Mouse (Mus musculus) kidney, postnatal 0 days (tissue): Measurements from ENCODE around the gene Dennd6b. TPM values are rescaled to one million over a fixed set of nuclear protein-coding genes. Genes with fewer than 3 reads are reported as not detected.

Experiments
- ATAC-seq: fragments of 200-750 bp; cut with Nextera tagmentation; replicated peaks from 2 replicates; pipeline ENCODE4 v1.8.0; 2017; ENCODE audit warnings: low read depth, moderate number of reproducible peaks, moderate TSS enrichment, moderate library complexity; ENCODE audit not compliant: low FRiP score
- DNase-seq: peaks from one replicate; pipeline ENCODE4 v3.0.0-alpha.2; 2016; ENCODE audit warnings: low spot score
- H3K27ac ChIP-seq: fragments of 300-500 bp; sonication (generic); 2 replicates; pipeline ENCODE4 v1.5.1; 2014; ENCODE audit warnings: mild to moderate bottlenecking
- H3K27me3 ChIP-seq: fragments of 300-500 bp; sonication (generic); 2 replicates; pipeline ENCODE4 v1.6.1; 2014; ENCODE audit warnings: low read length, mixed read lengths; ENCODE audit not compliant: insufficient read depth
- H3K36me3 ChIP-seq: fragments of 300-500 bp; sonication (generic); 2 replicates; pipeline ENCODE4 v1.6.1; 2014; ENCODE audit warnings: low read length, mixed read lengths; ENCODE audit not compliant: insufficient read depth
- H3K4me1 ChIP-seq: fragments of 300-500 bp; sonication (generic); replicated peaks from 2 replicates; pipeline ENCODE4 v1.6.1; 2014; ENCODE audit warnings: antibody characterized with exemption, low read length, mixed read lengths; ENCODE audit not compliant: insufficient read depth
- H3K4me2 ChIP-seq: fragments of 300-500 bp; sonication (generic); 2 replicates; pipeline ENCODE4 v1.6.1; 2014; ENCODE audit warnings: mild to moderate bottlenecking, low read length, moderate library complexity, mixed read lengths
- H3K4me3 ChIP-seq: fragments of 300-500 bp; sonication (generic); replicated peaks from 2 replicates; pipeline ENCODE4 v1.5.1; 2014; ENCODE audit warnings: low read depth, low read length
- H3K9ac ChIP-seq: fragments of 300-500 bp; sonication (generic); 2 replicates; pipeline ENCODE4 v1.6.1; 2014; ENCODE audit warnings: low read depth, low read length
- H3K9me3 ChIP-seq: fragments of 300-500 bp; sonication (generic); replicated peaks from 2 replicates; pipeline ENCODE4 v1.6.1; 2016; ENCODE audit warnings: low read length, inconsistent platforms, mixed read lengths
- CTCF ChIP-seq: IDR thresholded peaks from 2 replicates; pipeline ENCODE4 v1.5.1; 2016; ENCODE audit warnings: antibody characterized with exemption, low read depth, mild to moderate bottlenecking, moderate library complexity
- WGBS: fragments of 180-500 bp; shearing (Covaris S2); extraction: QIAGEN DNeasy Blood & Tissue Kit; methylation state at CpG from one replicate; pipeline ENCODE4 v1.1.7; 2014; 5-methylcytosine and 5-hydroxymethylcytosine counted together
- polyA plus RNA-seq: library from polyadenylated mRNA; unstranded; fragments of >200 nt; fragmentation: Nextera tagmentation; extraction: Ambion mirVana; gene quantifications from 2 replicates; pipeline ENCODE4 v1.2.1, GENCODE M21; 2015

The Dennd6b gene
- polyA plus RNA-seq, 1 experiment from 2014 or later: 10.4 TPM

- Histone ChIP-seq H3K36me3 (no peaks in the 10 kb centered on the region), H3K4me3 (no peak overlapping the region), H3K9ac (no peak overlapping the region), H3K9me3 (no peaks in the 10 kb centered on the region), H3K27me3 (no peaks in the 10 kb centered on the region), H3K27ac (no peak overlapping the region), H3K4me2 (no peak overlapping the region), H3K4me1 (no peaks in the 10 kb centered on the region)
- no peak for TF ChIP-seq CTCF
- DNase-seq (no peak), ATAC-seq (no peak)
- 98% methylated on average over 3 of the region's 3 CpGs for WGBS
These were observed 18.7 kb upstream of the Dennd6b start for GRCm38 (mm10) chr15:89214953-89215352.

GRCm38 (mm10) chr15:89213517-89213916, 17.2 kb upstream of the Dennd6b start:
- ATAC-seq (no peak), DNase-seq (no peak)
- WGBS: 83% methylated on average over 3 of the region's 3 CpGs
- Histone ChIP-seq H3K4me1 (no peaks in the 10 kb centered on the region), H3K9me3 (no peaks in the 10 kb centered on the region), H3K4me2 (no peak overlapping the region), H3K27ac (no peak overlapping the region), H3K27me3 (no peaks in the 10 kb centered on the region), H3K4me3 (no peak overlapping the region), H3K9ac (no peak overlapping the region), H3K36me3 (no peaks in the 10 kb centered on the region)
- no peak for TF ChIP-seq CTCF

DNA sequence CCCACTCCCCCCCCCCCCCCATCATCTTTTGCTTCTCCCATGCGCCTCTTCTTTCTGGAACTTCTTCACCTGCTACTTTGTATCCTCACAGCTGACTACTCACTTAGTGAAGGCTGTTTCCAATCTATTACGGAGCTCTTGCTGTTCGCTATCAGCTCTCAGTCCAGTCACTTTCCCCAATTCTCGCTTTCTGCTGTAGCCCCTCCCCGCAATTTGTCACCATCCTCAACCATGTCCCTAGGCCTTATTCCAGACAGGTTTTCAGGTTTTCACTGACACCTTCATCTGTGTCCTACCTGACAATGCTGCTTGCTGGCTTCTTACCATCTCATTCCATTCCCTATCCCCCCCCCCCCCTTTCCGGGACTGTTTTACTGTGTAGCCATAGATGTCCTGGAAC, 16.2 kb upstream of the Dennd6b start:
- WGBS: 67% methylated on average over 6 of the region's 6 CpGs

GRCm38 (mm10) chr15:89211716-89212461, 15.6 kb upstream of the Dennd6b start:
- peak; percentile 62 for DNase-seq
- Histone ChIP-seq H3K9ac (peak overlapping the region; percentile 84), H3K27ac (peak overlapping the region; percentile 85), H3K9me3 (no peaks in the 10 kb centered on the region), H3K4me3 (peak overlapping the region; percentile 76), H3K4me2 (peak overlapping the region; percentile 57), H3K36me3 (no peaks in the 10 kb centered on the region), H3K4me1 (no peaks in the 10 kb centered on the region), H3K27me3 (no peaks in the 10 kb centered on the region)
- ATAC-seq: peak; percentile 35
- under 1% methylated on average over 34 of the region's 35 CpGs for WGBS
- TF ChIP-seq CTCF: no peak

More for the DNA sequence above, 16.2 kb upstream of the Dennd6b start:
- ATAC-seq (no peak), DNase-seq (no peak)
- Histone ChIP-seq H3K27ac (no peak overlapping the region), H3K9me3 (no peaks in the 10 kb centered on the region), H3K4me2 (peak overlapping the region; percentile 57), H3K27me3 (no peaks in the 10 kb centered on the region), H3K4me3 (peak overlapping the region; percentile 76), H3K9ac (peak overlapping the region; percentile 84; the same call in 1 of the 2 replicates), H3K36me3 (no peaks in the 10 kb centered on the region), H3K4me1 (no peaks in the 10 kb centered on the region)
- no peak for TF ChIP-seq CTCF

DNA sequence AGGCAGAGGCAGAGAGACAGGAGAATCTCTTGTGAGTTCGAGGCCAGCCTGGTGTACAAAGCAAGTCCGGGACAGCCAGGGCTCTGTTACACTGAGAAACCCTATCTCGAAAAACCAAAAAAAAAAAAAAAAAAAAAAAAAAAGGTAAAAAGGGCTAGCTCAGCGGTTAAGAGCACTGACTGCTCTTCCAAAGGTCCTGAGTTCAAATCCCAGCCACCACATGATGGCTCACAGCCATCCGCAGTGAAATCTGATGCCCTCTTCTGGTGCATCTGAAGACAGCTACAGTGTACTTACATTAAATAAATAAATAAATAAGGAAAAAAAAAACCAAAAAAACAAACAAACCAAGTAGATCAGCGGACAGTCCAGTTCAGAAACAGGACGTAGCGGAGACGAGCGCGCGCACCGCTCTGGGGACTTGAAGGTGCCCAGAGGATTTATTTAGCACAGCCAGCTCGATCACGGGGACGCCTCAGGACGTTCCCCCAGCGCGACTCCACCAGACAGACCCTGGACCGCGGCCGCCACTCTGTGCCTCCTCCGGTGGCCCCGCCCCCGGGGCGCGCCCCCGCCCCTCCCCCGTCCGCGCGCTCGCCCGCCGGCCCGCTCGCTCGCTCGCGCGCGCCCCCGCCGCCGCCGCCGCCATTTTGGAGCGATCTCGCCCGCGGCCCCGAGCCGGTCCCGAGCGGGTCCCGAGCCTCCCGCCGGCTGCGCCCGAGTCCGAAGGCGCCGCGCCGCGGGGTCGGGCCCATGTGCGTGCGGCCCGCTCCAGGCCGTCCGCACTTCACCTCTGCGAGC, 14.8 kb upstream of the Dennd6b start, which contains the start of gene Ppp6r2:
Gene Ppp6r2 (plus strand): TSS at position 639 of the 801 bp plus-strand sequence.
- Histone ChIP-seq H3K27ac (peak within 1 kb of the TSS; percentile 85), H3K36me3 (no peaks in the 10 kb centered on the region), H3K27me3 (no peaks in the 10 kb centered on the region), H3K9ac (peak within 1 kb of the TSS; percentile 84), H3K4me3 (peak within 1 kb of the TSS; percentile 76), H3K4me2 (peak within 1 kb of the TSS; percentile 57), H3K9me3 (no peaks in the 10 kb centered on the region), H3K4me1 (no peaks in the 10 kb centered on the region)
- peak; percentile 91 for DNase-seq
- ATAC-seq: peak; percentile 84
- TF ChIP-seq CTCF: peak; percentile 59
- WGBS: 3% methylated on average over 54 of the region's 73 CpGs
